Mouse (Mus musculus) heart, embryonic 16.5 days (tissue): ENCODE data around the gene Fam129c. TPM values are rescaled to one million over a fixed set of nuclear protein-coding genes. Genes with fewer than 3 reads are reported as not detected.
A peak's percentile ranks its signal among the peaks of the same experiment; 100 is the strongest.

Experiments
- ATAC-seq: fragments of 200-750 bp; cut with Nextera tagmentation; replicated peaks from 2 replicates; pipeline ENCODE4 v1.8.0; 2017; ENCODE audit warnings: moderate number of reproducible peaks; ENCODE audit not compliant: insufficient read depth, low FRiP score; ENCODE audit errors: extremely low read depth
- H3K27ac ChIP-seq: fragments of 300-500 bp; sonication (generic); 2 replicates; pipeline ENCODE4 v1.5.1; 2014; ENCODE audit warnings: mild to moderate bottlenecking, low read length, control low read depth, moderate library complexity
- H3K27me3 ChIP-seq: fragments of 300-500 bp; sonication (generic); 2 replicates; pipeline ENCODE4 v1.6.1; 2014; ENCODE audit warnings: low read length, mixed read lengths; ENCODE audit not compliant: control insufficient read depth, insufficient read depth
- H3K36me3 ChIP-seq: fragments of 300-500 bp; sonication (generic); 2 replicates; pipeline ENCODE4 v1.6.1; 2014; ENCODE audit not compliant: control insufficient read depth, insufficient read depth
- H3K4me1 ChIP-seq: fragments of 300-500 bp; sonication (generic); 2 replicates; pipeline ENCODE4 v1.6.1; 2014; ENCODE audit warnings: low read length, mixed read lengths; ENCODE audit not compliant: control insufficient read depth, insufficient read depth
- H3K4me2 ChIP-seq: fragments of 300-500 bp; sonication (generic); 2 replicates; pipeline ENCODE4 v1.6.1; 2014; ENCODE audit warnings: low read depth, mild to moderate bottlenecking, control low read depth, low read length
- H3K4me3 ChIP-seq: fragments of 300-500 bp; sonication (generic); 2 replicates; pipeline ENCODE4 v1.5.1; 2014; ENCODE audit warnings: mild to moderate bottlenecking, control low read depth, low read length
- H3K9ac ChIP-seq: fragments of 300-500 bp; sonication (generic); 2 replicates; pipeline ENCODE4 v1.6.1; 2014; ENCODE audit warnings: low read length, control low read depth
- H3K9me3 ChIP-seq: fragments of 300-500 bp; sonication (generic); replicated peaks from 2 replicates; pipeline ENCODE4 v1.6.1; 2016; ENCODE audit warnings: low read length; ENCODE audit not compliant: control insufficient read depth
- WGBS: fragments of 180-500 bp; shearing (Covaris S2); extraction: QIAGEN DNeasy Blood & Tissue Kit; methylation state at CpG from one replicate; pipeline ENCODE4 v1.1.7; 2014; 5-methylcytosine and 5-hydroxymethylcytosine counted together
- polyA plus RNA-seq: library from polyadenylated mRNA; unstranded; fragments of >200 nt; fragmentation: Nextera tagmentation; extraction: Ambion mirVana; gene quantifications from 2 replicates; pipeline ENCODE4 v1.2.1, GENCODE M21; 2015

The Fam129c gene
- polyA plus RNA-seq, 1 experiment from 2014 or later: 3.9 TPM

DNA sequence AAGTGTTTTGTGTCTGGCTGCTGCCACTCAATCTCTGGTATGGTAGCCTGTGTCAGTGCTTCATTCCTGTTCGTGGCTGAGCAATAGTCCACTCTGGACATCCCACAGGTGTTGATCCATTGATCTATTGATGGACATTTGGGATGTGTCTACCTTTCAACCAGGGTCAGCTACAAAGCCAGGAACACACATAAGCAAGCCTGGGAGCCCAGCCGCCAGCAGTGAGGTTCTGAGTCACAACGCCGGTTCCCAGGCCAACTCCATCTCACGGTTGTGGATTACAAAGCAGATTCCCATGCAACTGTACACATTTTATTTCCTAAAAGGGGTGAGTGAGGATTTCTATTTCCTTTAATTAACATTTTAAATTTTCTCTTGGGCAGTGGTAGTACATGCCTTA, 36.7 kb upstream of the Fam129c start:
- ATAC-seq: no peak
- Histone ChIP-seq H3K9ac (no peak overlapping the region), H3K9me3 (peaks cover 7% of the 10 kb centered on the region), H3K27ac (no peak overlapping the region), H3K4me2 (no peak overlapping the region), H3K4me3 (no peak overlapping the region), H3K36me3 (0 out of 2 replicates have a peak, but pooled peaks cover 2% of the 10 kb centered on the region), H3K4me1 (peaks cover 19% of the 10 kb centered on the region), H3K27me3 (peaks cover 60% of the 10 kb centered on the region)
- WGBS: 77% methylated on average over 5 of the region's 5 CpGs

DNA sequence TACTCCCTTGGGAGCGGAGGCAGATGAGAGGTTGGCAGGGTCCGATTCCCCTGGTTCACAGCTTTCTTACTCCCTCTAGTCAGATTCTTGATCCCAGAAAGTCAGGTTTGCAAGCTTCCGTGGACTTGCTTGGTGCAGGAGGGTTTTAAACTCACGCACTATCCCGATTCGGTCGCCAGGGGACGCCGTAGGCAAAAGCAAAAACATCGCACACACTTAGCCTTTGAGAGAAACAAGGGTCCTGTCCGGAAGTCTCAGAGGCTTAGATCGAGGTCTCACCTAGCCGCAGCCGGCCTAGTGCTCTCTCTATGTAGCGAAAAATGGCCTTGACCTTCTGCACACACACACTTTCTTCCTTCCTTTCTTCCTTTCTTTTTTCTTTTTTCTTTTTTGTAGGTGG, 36.0 kb upstream of the Fam129c start:
- ATAC-seq: no peak
- H3K4me3 ChIP-seq: no peak overlapping the region
- no peak overlapping the region for H3K9ac ChIP-seq
- H3K4me1 ChIP-seq: peaks cover 19% of the 10 kb centered on the region
- H3K27ac ChIP-seq: no peak overlapping the region
- WGBS: 2% methylated on average over 15 of the region's 15 CpGs
- H3K4me2 ChIP-seq: no peak overlapping the region
- peaks cover 57% of the 10 kb centered on the region for H3K27me3 ChIP-seq
- H3K9me3 ChIP-seq: peaks cover 7% of the 10 kb centered on the region
- 0 out of 2 replicates have a peak, but pooled peaks cover 2% of the 10 kb centered on the region for H3K36me3 ChIP-seq

- H3K9ac ChIP-seq: 0 out of 2 replicates have a peak overlapping the region, but pooled peaks have one; percentile 41
- peak overlapping the region; percentile 59 for H3K4me2 ChIP-seq
- H3K9me3 ChIP-seq: peaks cover 7% of the 10 kb centered on the region
- ATAC-seq: peak; percentile 50; the same call in 1 of the 2 replicates
- peak overlapping the region; percentile 27 for H3K4me3 ChIP-seq
- H3K36me3 ChIP-seq: 0 out of 2 replicates have a peak, but pooled peaks cover 2% of the 10 kb centered on the region
- 1% methylated on average over 33 of the region's 33 CpGs for WGBS
- peaks cover 44% of the 10 kb centered on the region for H3K27me3 ChIP-seq
- no peak overlapping the region for H3K27ac ChIP-seq
- peaks cover 19% of the 10 kb centered on the region for H3K4me1 ChIP-seq
These were observed 34.7 kb upstream of the Fam129c start for GRCm38 (mm10) chr8:71562751-71563150.

DNA sequence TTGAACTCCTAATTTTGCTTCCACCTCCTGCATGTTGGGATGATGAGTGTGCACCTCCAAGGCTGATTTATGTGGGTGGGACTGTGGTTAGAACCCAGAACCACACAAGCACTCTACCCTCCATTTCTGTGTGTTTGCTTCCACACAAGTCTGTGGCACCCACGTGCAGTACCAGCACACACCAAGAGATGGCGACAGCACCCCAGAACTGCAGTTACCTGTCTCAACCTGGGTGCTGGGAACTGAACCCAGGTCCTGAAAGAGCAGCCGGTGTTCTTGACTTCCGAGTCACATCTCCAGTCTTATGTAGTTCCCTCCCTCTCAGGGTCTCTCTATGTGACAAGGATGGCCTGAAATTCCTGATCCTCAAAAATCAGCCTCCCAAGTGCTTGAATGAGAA, 33.5 kb upstream of the Fam129c start:
- no peak for ATAC-seq
- Histone ChIP-seq H3K36me3 (0 out of 2 replicates have a peak, but pooled peaks cover 2% of the 10 kb centered on the region), H3K4me1 (peaks cover 19% of the 10 kb centered on the region), H3K4me3 (no peak overlapping the region), H3K9me3 (peaks cover 7% of the 10 kb centered on the region), H3K27ac (no peak overlapping the region), H3K9ac (no peak overlapping the region), H3K4me2 (no peak overlapping the region), H3K27me3 (peaks cover 31% of the 10 kb centered on the region)
- WGBS: 85% methylated on average over 4 of the region's 4 CpGs

DNA sequence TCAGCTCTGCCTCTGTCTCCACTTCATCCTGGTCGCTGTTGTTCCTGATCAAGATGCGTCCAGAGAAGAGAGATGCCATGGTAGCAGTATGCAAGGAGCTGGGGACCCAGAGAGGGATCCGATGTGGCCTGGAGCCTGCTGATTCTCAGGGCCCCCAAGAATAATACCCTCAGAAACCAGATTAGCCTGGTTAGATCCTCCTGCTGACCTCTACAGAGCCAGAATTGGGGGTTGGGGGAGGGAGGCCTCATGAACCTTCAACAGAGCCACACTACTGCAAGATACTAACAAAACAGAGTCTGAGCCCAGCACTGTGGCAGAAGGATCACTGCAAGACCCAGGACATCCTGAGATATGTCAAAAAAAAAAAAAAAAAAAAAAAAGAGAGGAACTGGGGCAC, 30.9 kb upstream of the Fam129c start, which contains the start of gene Nxnl1:
Nxnl1 (minus strand) TSS at position 101 of the 400 bp plus-strand sequence.
- Histone ChIP-seq H3K9ac (no peak within 1 kb of the TSS), H3K4me1 (peaks cover 31% of the 10 kb centered on the region), H3K27me3 (peaks cover 11% of the 10 kb centered on the region), H3K36me3 (0 out of 2 replicates have a peak, but pooled peaks cover 2% of the 10 kb centered on the region), H3K4me3 (no peak within 1 kb of the TSS), H3K27ac (no peak within 1 kb of the TSS), H3K4me2 (no peak within 1 kb of the TSS), H3K9me3 (peaks cover 7% of the 10 kb centered on the region)
- WGBS: 69% methylated on average over 3 of the region's 3 CpGs
- no peak for ATAC-seq

DNA sequence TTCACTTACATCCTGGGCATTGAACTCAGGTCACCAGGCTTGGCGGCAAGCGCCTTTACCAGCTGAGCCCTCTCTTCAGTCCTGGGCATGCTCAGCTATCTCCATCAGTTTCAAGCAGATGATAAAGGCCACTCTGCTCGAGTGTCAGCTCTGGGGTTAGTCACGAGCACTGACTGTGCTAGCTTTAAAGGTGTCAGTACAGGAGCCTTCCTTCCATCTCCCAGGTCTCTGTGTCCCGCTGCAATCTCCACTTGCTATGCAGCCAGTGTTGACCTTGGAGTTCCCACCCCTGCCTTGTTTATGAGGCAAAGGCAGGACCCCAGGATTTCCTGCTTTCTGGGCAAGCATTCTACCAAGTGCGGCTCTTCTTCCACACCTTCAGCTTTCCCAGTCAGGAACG, 29.9 kb upstream of the Fam129c start:
- Histone ChIP-seq H3K9ac (no peak overlapping the region), H3K4me2 (no peak overlapping the region), H3K27me3 (peaks cover 4% of the 10 kb centered on the region), H3K9me3 (peaks cover 7% of the 10 kb centered on the region), H3K4me1 (peaks cover 31% of the 10 kb centered on the region), H3K4me3 (no peak overlapping the region), H3K36me3 (0 out of 2 replicates have a peak, but pooled peaks cover 2% of the 10 kb centered on the region), H3K27ac (no peak overlapping the region)
- WGBS: 61% methylated on average over 7 of the region's 7 CpGs
- ATAC-seq: no peak

DNA sequence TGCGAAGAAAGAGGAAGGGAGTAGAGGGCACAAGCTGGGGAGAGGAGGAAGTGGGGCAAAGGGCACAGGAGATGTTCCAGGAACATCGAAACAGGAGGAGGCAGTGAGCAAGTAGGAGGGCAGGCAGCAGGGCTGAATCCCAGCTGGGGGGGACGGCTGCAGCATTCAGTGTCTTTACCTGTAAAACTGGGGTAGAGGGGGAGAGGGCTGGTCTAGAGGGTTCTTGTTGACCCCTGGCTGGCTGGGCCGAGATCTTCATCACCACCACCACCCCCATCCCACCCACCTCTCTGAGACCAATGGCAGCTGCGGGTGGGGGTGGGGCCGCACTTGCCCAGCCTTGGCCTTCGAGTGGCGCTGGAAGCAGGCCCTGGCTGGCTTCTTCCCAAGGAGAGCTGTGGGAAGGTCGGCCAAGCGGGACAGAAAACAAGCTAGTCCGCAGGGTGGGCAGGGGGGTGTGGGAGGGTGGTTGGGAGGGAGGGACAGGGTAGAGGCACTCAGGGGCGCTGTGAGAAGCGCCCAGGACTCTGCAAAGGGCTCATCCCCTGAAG, 29.0 kb upstream of the Fam129c start, which contains the start of gene Slc27a1:
Slc27a1 (plus strand) TSS at position 496 of the 551 bp plus-strand sequence.
- peak within 1 kb of the TSS; percentile 65 for H3K9ac ChIP-seq
- peaks cover 35% of the 10 kb centered on the region for H3K4me1 ChIP-seq
- H3K4me2 ChIP-seq: peak within 1 kb of the TSS; percentile 96
- H3K4me3 ChIP-seq: peak within 1 kb of the TSS; percentile 62
- H3K27me3 ChIP-seq: no peaks in the 10 kb centered on the region
- peak within 1 kb of the TSS; percentile 81 for H3K27ac ChIP-seq
- H3K36me3 ChIP-seq: 0 out of 2 replicates have a peak, but pooled peaks cover 2% of the 10 kb centered on the region
- H3K9me3 ChIP-seq: peaks cover 7% of the 10 kb centered on the region
- WGBS: 17% methylated on average over 13 of the region's 13 CpGs
- peak; percentile 21 for ATAC-seq

GRCm38 (mm10) chr8:71568941-71569340, 28.5 kb upstream of the Fam129c start:
- Histone ChIP-seq H3K9me3 (peaks cover 6% of the 10 kb centered on the region), H3K4me1 (peaks cover 35% of the 10 kb centered on the region), H3K27ac (peak overlapping the region; percentile 81), H3K9ac (peak overlapping the region; percentile 65), H3K27me3 (no peaks in the 10 kb centered on the region), H3K4me2 (peak overlapping the region; percentile 96), H3K4me3 (peak overlapping the region; percentile 62), H3K36me3 (0 out of 2 replicates have a peak, but pooled peaks cover 2% of the 10 kb centered on the region)
- WGBS: 34% methylated on average over 6 of the region's 6 CpGs
- no peak for ATAC-seq
